Mouse (Mus musculus): ENCODE results near the gene Npas3.
A peak's percentile ranks its signal among the peaks of the same experiment; 100 is the strongest.

Gene Npas3

DNA sequence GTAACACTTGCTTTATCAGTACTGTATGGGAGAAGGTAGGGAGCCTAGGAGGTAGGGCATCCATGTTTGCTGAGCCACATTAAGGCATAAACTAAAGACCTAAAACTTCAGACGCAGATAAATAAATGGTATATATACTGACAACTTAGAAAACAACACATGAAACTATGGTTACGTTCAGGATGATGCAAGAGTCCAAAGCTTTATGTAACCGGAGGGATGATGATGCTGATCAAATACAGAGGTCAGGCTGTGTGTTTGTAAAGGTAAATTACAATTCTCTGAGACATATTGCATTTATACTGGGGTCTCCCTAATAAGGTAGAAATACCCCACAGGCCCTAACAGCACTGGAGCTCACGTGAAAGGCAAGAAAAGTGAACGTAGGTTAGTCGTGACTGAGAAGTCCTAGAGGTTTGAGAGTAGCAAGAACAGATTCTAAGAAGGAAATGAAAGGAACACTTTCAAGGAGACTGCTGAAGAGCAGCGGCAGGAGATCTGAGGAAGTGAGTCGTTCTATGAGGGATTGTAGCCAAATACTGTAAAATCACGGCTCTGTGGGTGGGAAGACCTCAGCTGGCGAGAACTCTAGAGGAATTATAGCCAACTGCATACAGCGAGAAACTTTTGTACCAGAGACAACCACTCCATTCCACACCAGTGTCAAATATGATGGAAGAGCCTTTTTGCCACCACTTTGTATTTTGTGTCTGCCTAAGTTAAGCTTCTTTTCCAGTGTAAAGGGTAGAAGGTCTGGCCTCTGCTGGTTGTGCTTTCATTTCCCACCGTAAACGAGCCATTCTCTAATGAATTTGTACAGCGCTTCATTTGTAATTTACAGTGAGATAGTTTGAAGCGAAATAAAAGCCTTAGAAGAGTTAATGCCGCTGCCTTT lies 49.7 kb downstream of the Npas3 start:
- no peak for DNase-seq

DNA sequence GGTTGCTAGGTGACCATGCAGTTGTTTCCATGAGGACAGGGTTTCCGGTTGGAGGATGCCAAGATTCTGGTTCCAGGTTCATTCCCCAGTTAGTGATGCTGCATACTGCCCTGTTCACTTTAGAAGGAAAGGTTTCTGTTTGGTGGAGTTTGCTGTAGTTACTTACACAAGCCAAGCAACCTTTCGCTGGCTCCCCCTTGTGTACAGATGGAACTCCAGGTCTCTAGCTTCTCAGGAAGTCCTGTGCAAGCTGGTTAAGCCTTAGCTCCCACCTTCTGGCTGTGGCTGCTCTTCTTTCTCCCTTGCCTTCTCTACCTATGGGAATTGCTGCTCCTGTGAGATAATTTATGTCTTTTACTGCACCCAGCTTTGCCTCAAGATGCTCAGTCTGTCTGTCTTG lies 52.5 kb downstream of the Npas3 start:
- peak; percentile 48 for DNase-seq

DNA sequence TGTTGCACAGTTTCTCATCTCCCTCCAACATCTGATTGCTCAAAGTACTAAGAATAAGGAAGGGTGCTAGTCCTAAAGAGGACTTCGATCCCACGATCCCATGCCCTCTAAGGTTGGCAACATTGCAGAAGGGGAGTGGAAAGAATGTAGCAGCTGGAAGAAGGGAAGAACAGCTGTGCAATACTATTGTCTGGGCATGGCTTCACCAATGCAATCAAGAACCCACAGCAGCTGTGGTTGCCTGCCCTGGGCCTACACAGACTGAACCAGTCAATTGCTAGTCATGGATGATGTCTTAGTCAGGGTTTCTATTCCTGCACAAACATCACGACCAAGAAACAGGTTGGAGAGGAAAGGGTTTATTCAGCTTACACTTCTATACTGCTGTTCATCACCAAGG lies 53.7 kb downstream of the Npas3 start:
- no peak for DNase-seq

- no peak for DNase-seq
These were observed 68.2 kb downstream of the Npas3 start for GRCm38 (mm10) chr12:53316715-53317114.

DNA sequence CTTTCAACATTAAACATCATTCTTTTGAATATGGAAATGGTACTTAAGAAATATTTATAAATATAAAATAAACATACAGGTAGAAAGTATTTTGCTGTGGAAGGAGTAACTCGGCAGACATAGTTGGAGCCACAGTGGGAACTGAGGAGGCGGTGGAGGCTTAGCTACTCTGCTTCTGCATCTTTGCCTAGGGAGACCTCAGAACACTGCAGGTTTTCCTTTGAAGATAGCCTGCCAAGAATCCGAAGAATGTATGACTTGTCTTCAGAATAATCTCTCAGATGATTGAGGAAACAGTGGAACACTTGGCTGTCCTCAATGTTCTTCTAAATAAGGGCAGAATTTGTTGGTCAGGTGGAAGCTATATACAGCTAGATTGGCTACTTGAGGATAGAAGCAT lies 69.3 kb downstream of the Npas3 start:
- DNase-seq, result no peak

GRCm38 (mm10) chr12:53320526-53320925 lies 72.0 kb downstream of the Npas3 start:
- DNase-seq, result no peak

- DNase-seq, result no peak
These were observed 72.5 kb downstream of the Npas3 start for GRCm38 (mm10) chr12:53321018-53321417.

- no peak for DNase-seq
These were observed 73.5 kb downstream of the Npas3 start for GRCm38 (mm10) chr12:53321944-53322343.

- DNase-seq, result no peak
These were observed 79.2 kb downstream of the Npas3 start for GRCm38 (mm10) chr12:53327653-53328188.

DNA sequence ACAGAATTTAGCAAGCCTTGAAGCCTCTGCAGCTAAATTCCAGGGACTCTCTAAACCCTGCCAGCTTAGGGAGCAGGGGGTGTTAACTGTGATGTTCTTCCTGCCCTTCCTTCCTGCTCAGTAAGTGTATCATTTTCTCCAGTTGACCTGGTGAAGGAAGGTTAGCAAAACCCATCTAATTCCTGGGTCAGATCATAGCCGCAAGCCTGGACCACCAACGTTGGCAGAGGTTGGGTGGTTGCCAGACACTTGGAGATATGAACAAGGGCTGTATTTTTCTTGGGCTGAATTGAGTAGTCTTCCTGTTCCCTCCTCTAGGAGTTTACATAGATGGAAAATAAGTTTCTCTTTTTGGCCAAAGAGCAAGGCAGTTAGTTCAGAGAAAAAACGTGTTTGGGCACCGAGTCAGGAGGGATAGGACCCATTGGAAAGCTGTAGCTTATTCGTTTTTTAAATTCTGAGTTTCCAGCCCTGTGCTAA lies 79.8 kb downstream of the Npas3 start:
- peak; percentile 3 for DNase-seq

- DNase-seq, result no peak
These were observed 81.7 kb downstream of the Npas3 start for GRCm38 (mm10) chr12:53330141-53330540.

DNA sequence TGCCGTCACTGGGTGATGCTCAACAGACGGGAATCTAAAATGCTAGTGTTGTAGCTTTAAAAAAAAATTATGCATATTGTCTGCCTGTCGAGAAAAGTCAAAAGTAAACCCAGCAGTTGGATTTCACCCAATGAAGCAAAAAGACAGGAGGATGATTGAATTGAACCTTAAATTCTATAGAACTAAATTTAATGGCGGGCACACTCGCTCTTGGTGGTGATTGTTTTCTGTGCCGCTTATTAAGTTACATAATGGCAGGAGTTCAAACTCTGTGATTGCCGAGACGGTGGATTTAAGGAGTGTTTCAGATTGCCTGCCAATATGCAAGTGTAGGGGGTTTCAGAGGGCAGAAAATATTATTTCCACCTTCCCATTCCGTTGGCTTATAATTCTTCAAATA lies 82.9 kb downstream of the Npas3 start:
- no peak for DNase-seq

DNA sequence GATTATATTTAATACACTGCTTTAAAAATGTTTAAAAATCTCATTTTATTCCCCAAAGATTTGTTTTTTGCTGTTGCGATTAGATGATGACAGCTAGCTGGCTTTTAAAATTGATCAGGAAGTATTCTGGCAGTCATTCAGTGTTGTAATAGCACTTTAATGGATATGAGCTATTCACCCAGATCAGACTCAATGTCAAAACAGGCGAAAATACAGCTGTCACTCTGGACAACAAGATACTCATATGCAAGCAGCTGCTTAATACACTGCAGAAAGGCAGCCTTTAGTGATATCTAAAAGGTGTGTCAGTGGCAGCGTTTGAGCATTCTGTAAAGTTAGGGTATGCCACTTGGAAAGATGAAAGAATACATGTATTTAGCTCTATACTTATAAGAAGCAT lies 83.3 kb downstream of the Npas3 start:
- no peak for DNase-seq

DNA sequence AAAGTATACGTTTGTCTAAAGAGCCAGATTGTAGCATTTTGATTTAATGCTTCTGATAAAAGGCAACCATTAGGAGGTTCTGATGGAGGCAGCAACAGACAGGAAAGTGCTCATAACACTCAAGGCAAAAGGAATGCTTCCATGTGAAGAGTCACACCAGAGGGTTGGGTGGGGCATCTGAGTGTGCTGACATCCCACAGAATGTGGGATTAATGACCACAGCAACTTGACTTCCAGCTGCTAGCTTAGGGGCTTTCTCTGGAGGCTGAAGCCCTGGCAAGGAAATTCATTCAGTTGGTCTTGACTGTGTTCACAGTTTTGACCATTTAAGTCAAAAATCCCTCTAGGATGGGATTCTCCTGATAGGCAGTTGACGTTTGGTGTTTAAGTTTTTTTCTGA lies 84.8 kb downstream of the Npas3 start:
- no peak for DNase-seq

DNA sequence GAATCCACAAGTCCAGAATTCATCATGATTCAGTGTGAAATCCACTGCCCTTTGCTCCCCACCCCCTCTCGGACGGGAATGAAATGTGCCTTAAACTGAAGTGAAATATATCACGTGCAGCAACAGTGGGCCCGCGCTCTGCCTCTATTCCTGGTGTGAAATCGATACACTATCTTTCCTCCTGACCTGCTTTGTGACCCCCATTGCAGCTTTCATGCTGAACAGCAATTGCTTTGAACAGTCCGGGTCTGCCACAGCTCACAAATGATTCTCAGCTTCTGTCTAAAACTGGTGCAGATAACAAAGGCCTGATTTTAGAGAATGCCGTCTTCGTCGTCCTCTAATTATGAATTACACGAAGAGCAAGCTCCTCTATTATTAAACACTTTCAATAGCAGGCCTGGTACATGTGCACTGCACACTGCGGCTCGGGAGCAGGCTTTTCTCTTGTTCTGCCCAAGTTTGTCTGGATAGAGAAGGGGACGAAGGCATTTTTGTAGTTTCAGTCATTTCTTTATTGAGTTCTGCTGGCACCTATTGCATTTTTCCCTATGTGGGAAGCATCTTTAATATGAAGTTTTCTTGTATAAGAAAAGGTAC lies 90.0 kb downstream of the Npas3 start:
- DNase-seq, result no peak

DNA sequence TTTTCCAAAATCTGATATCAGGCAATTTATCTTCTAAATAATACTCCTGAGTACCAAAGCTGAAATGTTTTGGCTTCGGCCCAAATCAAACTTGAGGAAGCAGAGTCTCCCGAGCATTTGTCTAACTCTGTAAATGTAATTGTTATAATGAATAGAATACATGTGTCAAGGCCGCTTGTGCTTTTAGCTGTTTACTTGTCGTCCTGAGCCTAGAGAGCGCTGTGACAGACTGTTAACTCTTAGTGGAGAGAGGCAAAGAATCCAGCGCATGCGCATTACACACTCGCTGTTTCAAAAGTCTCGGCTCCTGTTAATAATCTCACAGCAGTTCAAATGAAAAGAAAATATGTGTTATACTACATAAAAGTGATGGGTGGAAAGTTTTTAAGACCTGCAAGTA lies 94.3 kb downstream of the Npas3 start:
- no peak for DNase-seq

GRCm38 (mm10) chr12:53351860-53352259 lies 103.4 kb downstream of the Npas3 start:
- DNase-seq, result no peak

DNA sequence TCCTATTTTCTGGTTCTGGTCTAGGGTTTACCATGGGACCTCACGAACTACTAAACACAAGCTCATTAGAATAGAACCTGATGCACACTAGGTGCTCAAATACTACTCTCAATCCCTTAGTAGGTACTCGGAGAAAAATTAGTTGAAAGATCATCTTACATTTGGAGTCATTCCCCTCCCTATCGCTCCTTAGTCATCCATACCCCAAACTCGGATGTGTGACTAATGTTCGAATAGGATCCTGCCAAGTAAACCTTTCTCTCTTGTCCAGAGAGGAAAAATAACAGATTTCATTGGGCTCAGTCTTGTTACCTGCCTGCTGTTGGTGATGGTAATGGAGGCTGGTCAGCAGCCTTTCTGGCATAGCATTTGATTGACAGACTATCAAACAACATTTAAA lies 117.3 kb downstream of the Npas3 start:
- DNase-seq, result no peak

GRCm38 (mm10) chr12:53384851-53385250 lies 136.4 kb downstream of the Npas3 start:
- no peak for DNase-seq

DNA sequence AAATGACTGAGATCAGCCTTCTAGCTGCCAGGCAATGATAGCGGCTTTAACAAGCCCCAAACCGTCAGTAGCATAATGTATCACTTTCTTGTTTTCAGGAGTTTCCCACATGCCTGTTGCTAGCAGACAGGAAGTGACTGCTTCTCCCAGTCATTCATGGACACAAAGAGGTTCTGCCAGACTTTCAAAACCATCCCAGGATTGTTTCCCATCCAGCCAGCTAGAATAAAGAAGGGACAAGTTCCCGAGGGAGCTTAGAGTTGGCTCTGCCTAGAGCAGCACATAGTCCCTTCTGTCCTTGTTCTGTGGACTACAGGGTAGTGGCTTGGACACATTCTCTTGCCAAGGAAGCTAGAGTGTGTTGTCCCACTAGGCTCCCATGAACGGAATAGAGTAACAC lies 157.4 kb downstream of the Npas3 start:
- no peak for DNase-seq

- no peak for DNase-seq
These were observed 159.3 kb downstream of the Npas3 start for GRCm38 (mm10) chr12:53407776-53408175.

DNA sequence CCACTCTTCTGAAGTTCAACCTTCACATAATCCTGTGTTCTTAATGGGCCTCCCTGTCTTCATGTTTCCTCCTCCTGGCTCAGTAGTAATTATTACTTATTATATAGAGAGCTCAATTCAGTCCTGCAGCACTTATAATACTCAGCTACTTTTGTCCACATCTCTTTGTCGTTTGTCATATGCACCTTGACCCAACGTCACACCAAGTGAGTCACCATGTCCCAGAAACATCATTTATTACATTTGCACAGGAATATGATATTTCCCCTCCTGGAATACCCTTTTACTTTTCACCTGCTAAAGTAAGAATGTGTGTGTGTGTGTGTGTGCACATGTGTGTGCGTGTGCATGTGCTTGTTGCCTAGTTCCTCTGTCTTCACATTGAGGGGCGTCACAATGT lies 161.2 kb downstream of the Npas3 start:
- no peak for DNase-seq

- no peak for DNase-seq
These were observed 162.2 kb downstream of the Npas3 start for GRCm38 (mm10) chr12:53410647-53411046.

DNA sequence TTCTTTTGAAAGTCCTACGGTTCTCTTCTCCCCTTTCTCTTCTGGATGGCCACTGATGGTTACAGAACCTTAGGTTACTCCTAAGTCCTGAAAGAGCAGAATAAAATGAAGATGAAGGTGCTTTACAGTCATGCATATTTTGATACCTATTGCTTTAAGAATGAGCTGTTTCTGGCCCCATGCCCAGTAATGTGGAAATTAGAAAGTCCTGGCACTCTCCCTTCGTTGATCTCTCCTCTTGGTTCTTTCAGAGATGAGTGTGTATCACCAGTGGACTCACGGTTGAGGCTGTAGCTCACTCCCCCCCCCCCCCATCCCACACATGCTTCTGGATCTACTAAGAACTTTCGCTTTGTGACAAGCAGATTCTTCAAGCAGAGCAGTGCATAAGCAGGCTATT lies 167.6 kb downstream of the Npas3 start:
- no peak for DNase-seq
